Mouse (Mus musculus) neutrophil, adult 5-6 weeks (primary cell): ENCODE measurements around the gene Gabarapl1. TPM values are rescaled to one million over a fixed set of nuclear protein-coding genes. Genes with fewer than 3 reads are reported as not detected.

ENCODE experiments used
- ATAC-seq: fragments of 151-379, 151-347 bp; 2 replicates; pipeline ENCODE4 v1.8.0; 2017; ENCODE audit warnings: mild to moderate bottlenecking, moderate TSS enrichment; ENCODE audit not compliant: insufficient number of reproducible peaks, poor library complexity, low FRiP score, severe bottlenecking; ENCODE audit errors: extremely low read depth
- total RNA-seq: library from RNA; stranded (forward); fragments of 200-1000 nt; gene quantifications from 2 replicates; pipeline ENCODE4 v1.2.3, GENCODE M21; 2017

Gabarapl1 gene
- total RNA-seq, 1 experiment from 2014 or later = 10.1 TPM

DNA sequence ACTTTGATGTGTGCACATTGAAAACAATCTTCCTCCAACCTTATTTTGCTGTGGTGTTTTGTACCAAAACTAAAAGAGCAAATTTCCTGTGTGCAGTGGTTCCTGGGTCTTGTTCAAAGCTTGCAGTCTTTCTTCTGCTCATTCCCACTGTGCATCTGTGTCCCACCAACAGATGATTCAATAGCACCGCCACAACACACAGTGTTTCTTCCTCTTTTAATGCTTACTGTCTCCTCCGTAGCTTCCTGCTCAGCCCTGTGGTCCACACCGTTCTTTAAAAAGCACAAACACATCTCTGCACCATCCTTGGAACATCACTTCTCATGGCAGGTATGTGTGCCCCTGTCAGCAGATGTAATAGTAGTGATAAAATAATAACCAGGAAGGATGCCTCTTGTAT, 58.5 kb downstream of the Gabarapl1 start, which contains the start of gene Klrd1:
Klrd1 (plus strand) TSS at position 275 of the 400 bp plus-strand sequence.
- peak; percentile 74 for ATAC-seq

Other genes starting within 250 kb of the Gabarapl1 start
- 0.37 TPM in 1 of 2 replicates, not detected in the other for gene 4922502D21Rik, start 201.4 kb upstream of the Gabarapl1 start, total RNA-seq
- 59.1 and 63.0 TPM in 2 replicates for gene Clec12a, start 190.5 kb upstream of the Gabarapl1 start, total RNA-seq
- gene Clec12b, start 147.3 kb upstream of the Gabarapl1 start, total RNA-seq = 1.2 and 1.7 TPM in 2 replicates
- gene Clec1b, start 135.9 kb upstream of the Gabarapl1 start, total RNA-seq = 32.7 and 39.8 TPM in 2 replicates
- gene Clec9a, start 124.3 kb upstream of the Gabarapl1 start, total RNA-seq = 4.3 and 5.4 TPM in 2 replicates
- gene Clec1a, start 81.2 kb upstream of the Gabarapl1 start, total RNA-seq = 3.6 and 4.3 TPM in 2 replicates
- 0.49 and 2.2 TPM in 2 replicates for gene Olr1, start 26.0 kb upstream of the Gabarapl1 start, total RNA-seq
- gene Tmem52b, start 20.6 kb upstream of the Gabarapl1 start, total RNA-seq = 1.5 TPM in 1 of 2 replicates, not detected in the other
- 3.6 and 3.7 TPM in 2 replicates for gene Klre1, start 44.7 kb downstream of the Gabarapl1 start, total RNA-seq
- gene Klrd1, start 58.6 kb downstream of the Gabarapl1 start, total RNA-seq = 25.5 and 29.5 TPM in 2 replicates
- 7.0 and 9.3 TPM in 2 replicates for gene Klrk1, start 90.7 kb downstream of the Gabarapl1 start, total RNA-seq
- gene Klrc3, start 110.2 kb downstream of the Gabarapl1 start, total RNA-seq = not detected in 2 replicates
- 2.1 and 3.3 TPM in 2 replicates for gene Klrc2, start 127.5 kb downstream of the Gabarapl1 start, total RNA-seq
- gene Klrc1, start 145.8 kb downstream of the Gabarapl1 start, total RNA-seq = 1.2 and 2.8 TPM in 2 replicates
- not detected in 2 replicates for gene Klri1, start 184.0 kb downstream of the Gabarapl1 start, total RNA-seq
- gene Klri2, start 207.3 kb downstream of the Gabarapl1 start, total RNA-seq = 1.2 and 1.6 TPM in 2 replicates